Mouse (Mus musculus) small intestine, adult 2 months (tissue): ENCODE measurements at regions not wholly inside any gene's neighbourhood (a gene's known extent, or its start where the extent isn't known, plus 50 kb on each side); places are given as distances from the start of the nearest gene placed in this dataset.

ENCODE experiments used
- H3K27ac ChIP-seq: fragments of 200-500 bp; 2 replicates; pipeline ENCODE4 v1.5.1; 2012; ENCODE audit warnings: low read depth, low read length, control low read depth, inconsistent platforms; ENCODE audit not compliant: insufficient read depth
- H3K27me3 ChIP-seq: fragments of 200-500 bp; 2 replicates; pipeline ENCODE4 v1.6.1; 2012; ENCODE audit warnings: mild to moderate bottlenecking, moderate library complexity, low read length, inconsistent platforms; ENCODE audit not compliant: control insufficient read depth, insufficient read depth
- H3K36me3 ChIP-seq: fragments of 200-500 bp; 2 replicates; pipeline ENCODE4 v1.6.1; 2012; ENCODE audit warnings: mild to moderate bottlenecking, low read length, control low read depth, inconsistent platforms; ENCODE audit not compliant: control insufficient read depth, insufficient read depth
- H3K4me1 ChIP-seq: fragments of 200-500 bp; 2 replicates; pipeline ENCODE4 v1.6.1; 2012; ENCODE audit warnings: low read length, inconsistent platforms, mixed read lengths; ENCODE audit not compliant: control insufficient read depth, insufficient read depth, insufficient read length
- H3K4me3 ChIP-seq: fragments of 200-500 bp; 2 replicates; pipeline ENCODE4 v1.5.1; 2012; ENCODE audit warnings: low read depth, mild to moderate bottlenecking, control low read depth, inconsistent platforms, low read length, moderate library complexity
- CTCF ChIP-seq: fragments of 200-500 bp; IDR thresholded peaks from 2 replicates; pipeline ENCODE4 v1.5.1; 2012; ENCODE audit warnings: low read depth, mild to moderate bottlenecking, control low read depth, inconsistent platforms, low read length, moderate library complexity, mixed read lengths; ENCODE audit not compliant: insufficient replicate concordance, insufficient read length; ENCODE audit errors: extremely low read depth
- POLR2A ChIP-seq: fragments of 200-500 bp; IDR thresholded peaks from 2 replicates; pipeline ENCODE4 v1.6.1; 2012; ENCODE audit warnings: low read depth, mild to moderate bottlenecking, control low read depth, inconsistent platforms, low read length, moderate library complexity
- WGBS: fragments of 180-500 bp; shearing (Covaris S2); methylation state at CpG from one replicate; pipeline ENCODE4 v1.1.7; 2018; 5-methylcytosine and 5-hydroxymethylcytosine counted together

DNA sequence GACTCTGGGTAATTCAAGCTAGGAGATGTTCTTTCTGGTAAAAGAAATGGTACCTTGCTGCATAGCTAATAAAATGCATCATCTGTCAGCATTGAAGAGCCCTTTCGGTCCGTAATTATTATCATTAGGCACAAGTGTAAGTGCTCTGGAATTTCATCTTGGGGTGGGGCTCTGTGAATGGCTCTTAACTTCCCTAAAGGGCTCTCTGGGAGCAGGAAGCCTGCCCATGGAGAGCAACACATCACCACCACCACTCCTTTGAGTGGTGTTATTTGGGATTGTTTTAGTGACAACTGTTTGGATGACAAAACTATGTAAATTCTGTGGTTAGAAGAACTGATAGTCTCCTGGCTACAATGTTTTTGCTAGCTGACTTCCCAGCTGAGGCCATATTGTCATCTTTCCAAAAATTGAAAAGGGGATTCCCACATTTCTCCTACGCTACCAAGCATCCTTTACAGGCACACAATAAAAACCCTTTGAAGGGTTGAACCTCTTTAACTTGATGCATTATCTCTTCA lies 238.5 kb downstream of the Plk2 start:
- Histone ChIP-seq H3K4me3 (no peak overlapping the region), H3K27me3 (no peaks in the 10 kb centered on the region), H3K4me1 (no peaks in the 10 kb centered on the region), H3K27ac (no peak overlapping the region), H3K36me3 (no peaks in the 10 kb centered on the region)
- 58% methylated on average over 3 of the region's 3 CpGs for WGBS
- TF ChIP-seq POLR2A (no peak), CTCF (no peak)

GRCm38 (mm10) chr13:110633899-110634298 lies 239.1 kb downstream of the Plk2 start:
- Histone ChIP-seq H3K4me3 (no peak overlapping the region), H3K27ac (no peak overlapping the region), H3K4me1 (no peaks in the 10 kb centered on the region), H3K36me3 (no peaks in the 10 kb centered on the region), H3K27me3 (no peaks in the 10 kb centered on the region)
- 84% methylated on average over 1 of the region's 1 CpGs for WGBS
- TF ChIP-seq POLR2A (no peak), CTCF (no peak)

DNA sequence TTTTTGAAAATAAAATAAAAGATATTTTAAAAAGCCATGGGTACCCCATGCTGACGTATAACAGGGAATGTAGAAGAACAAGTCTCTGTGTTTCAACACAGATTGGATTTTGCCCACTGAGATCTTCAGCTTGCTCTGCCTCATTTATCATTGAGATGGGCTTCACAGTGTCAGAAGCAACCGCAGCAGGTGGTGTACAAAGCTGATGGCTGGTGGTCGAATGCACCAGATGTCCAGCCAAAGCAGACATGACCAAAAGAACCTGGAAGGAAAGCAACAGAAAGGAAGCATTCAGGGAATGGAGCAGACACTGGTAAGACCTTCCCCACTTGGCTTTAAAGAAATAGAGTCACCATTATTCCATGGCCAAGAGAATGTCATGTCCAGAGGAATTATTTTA lies 247.9 kb downstream of the Plk2 start:
- no peak overlapping the region for H3K4me3 ChIP-seq
- peak overlapping the region; percentile 11; the same call in 1 of the 2 replicates for H3K27ac ChIP-seq
- no peaks in the 10 kb centered on the region for H3K27me3 ChIP-seq
- WGBS, result 81% methylated on average over 3 of the region's 3 CpGs
- no peaks in the 10 kb centered on the region; the same call in 1 of the 2 replicates for H3K4me1 ChIP-seq
- no peak for TF ChIP-seq CTCF
- TF ChIP-seq POLR2A, result no peak
- no peaks in the 10 kb centered on the region for H3K36me3 ChIP-seq

- WGBS, result 10% methylated on average over 11 of the region's 11 CpGs
- TF ChIP-seq CTCF, result no peak
- H3K36me3 ChIP-seq, result no peaks in the 10 kb centered on the region
- H3K27ac ChIP-seq, result peak overlapping the region; percentile 65
- no peaks in the 10 kb centered on the region for H3K27me3 ChIP-seq
- H3K4me3 ChIP-seq, result peak overlapping the region; percentile 38; the same call in 1 of the 2 replicates
- H3K4me1 ChIP-seq, result no peaks in the 10 kb centered on the region; the same call in 1 of the 2 replicates
These were observed 248.5 kb downstream of the Plk2 start for GRCm38 (mm10) chr13:110643198-110643896.

- Histone ChIP-seq H3K36me3 (no peaks in the 10 kb centered on the region), H3K27ac (peak overlapping the region; percentile 65), H3K27me3 (no peaks in the 10 kb centered on the region), H3K4me3 (peak overlapping the region; percentile 38; the same call in 1 of the 2 replicates), H3K4me1 (no peaks in the 10 kb centered on the region; the same call in 1 of the 2 replicates)
- no peak for TF ChIP-seq POLR2A
- WGBS, result 25% methylated on average over 3 of the region's 3 CpGs
These were observed 249.0 kb downstream of the Plk2 start for GRCm38 (mm10) chr13:110643897-110644213.

GRCm38 (mm10) chr13:110649378-110649777 lies 254.5 kb downstream of the Plk2 start:
- Histone ChIP-seq H3K27me3 (no peaks in the 10 kb centered on the region), H3K4me3 (no peak overlapping the region), H3K36me3 (no peaks in the 10 kb centered on the region), H3K27ac (no peak overlapping the region), H3K4me1 (no peaks in the 10 kb centered on the region)
- TF ChIP-seq CTCF (no peak), POLR2A (no peak)
- WGBS, result 52% methylated on average over 1 of the region's 1 CpGs

DNA sequence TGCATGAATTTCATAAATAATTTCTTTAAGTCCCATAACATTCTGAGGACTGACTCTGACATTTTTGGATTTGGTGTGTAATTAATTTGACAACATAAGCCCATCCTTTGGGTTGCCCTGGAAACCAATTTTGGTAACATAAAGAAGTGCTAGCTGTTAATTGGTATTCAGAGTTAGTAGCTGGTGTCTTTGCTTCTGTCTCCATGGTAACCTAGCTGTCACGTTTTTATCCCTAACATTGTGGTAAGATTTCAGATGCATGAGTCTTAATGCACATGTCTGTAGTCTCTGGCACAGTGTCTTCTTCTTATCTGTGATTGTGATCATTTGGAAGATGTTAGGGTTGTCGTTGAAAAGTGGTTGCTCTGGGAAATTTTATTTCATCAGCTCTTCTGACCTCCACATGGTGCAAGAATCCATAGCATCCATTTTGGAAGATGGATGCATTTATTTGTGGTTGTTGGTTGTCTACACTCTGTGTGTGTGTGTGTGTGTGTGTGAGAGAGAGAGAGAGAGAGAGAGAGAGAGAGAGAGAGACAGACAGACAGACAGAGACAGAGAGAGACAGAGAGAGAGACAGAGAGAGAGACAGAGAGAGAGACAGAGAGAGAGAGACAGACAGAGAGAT lies 255.1 kb downstream of the Plk2 start:
- Histone ChIP-seq H3K27me3 (no peaks in the 10 kb centered on the region), H3K36me3 (no peaks in the 10 kb centered on the region), H3K4me3 (no peak overlapping the region), H3K27ac (no peak overlapping the region), H3K4me1 (no peaks in the 10 kb centered on the region)
- TF ChIP-seq POLR2A, result no peak
- no peak for TF ChIP-seq CTCF
- 45% methylated on average over 2 of the region's 2 CpGs for WGBS

DNA sequence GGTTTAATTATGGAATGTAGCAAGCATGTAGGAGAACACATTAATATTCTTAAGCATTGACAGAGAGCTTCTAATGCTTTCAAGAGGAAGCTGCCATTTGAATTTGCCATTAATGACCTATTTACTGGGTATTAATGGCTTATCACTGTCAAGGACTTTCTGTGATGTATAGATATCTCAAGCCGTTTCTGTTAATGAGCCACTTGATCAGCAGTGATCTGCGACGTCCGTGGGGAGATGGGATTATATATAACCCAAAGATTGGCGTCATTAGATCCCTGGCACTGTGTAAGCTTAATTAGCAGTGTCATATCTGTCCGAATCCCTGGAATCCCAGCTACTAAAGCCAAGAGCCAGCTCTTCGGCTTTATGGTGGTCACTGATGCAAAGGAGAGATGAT lies 257.4 kb downstream of the Plk2 start:
- 79% methylated on average over 7 of the region's 7 CpGs for WGBS
- no peak overlapping the region for H3K27ac ChIP-seq
- H3K4me1 ChIP-seq, result no peaks in the 10 kb centered on the region
- TF ChIP-seq POLR2A, result no peak
- no peak overlapping the region for H3K4me3 ChIP-seq
- H3K36me3 ChIP-seq, result no peaks in the 10 kb centered on the region
- H3K27me3 ChIP-seq, result no peaks in the 10 kb centered on the region
